Mouse (Mus musculus) brain, embryonic 14.5 days (tissue): ENCODE data around the gene Rmdn2.

Source experiments
- CTCF ChIP-seq: fragments of 200-500 bp; IDR thresholded peaks from 2 replicates; pipeline ENCODE4 v1.5.1; 2012; ENCODE audit warnings: inconsistent platforms, mild to moderate bottlenecking, moderate library complexity, borderline replicate concordance; ENCODE audit not compliant: insufficient read depth, insufficient read length; ENCODE audit errors: extremely low read depth
- POLR2A ChIP-seq: fragments of 200-500 bp; IDR thresholded peaks from 2 replicates; pipeline ENCODE4 v1.6.1; 2012; ENCODE audit warnings: mild to moderate bottlenecking, inconsistent platforms, borderline replicate concordance; ENCODE audit not compliant: poor library complexity, insufficient read depth, insufficient read length, severe bottlenecking; ENCODE audit errors: extremely low read depth

- TF ChIP-seq POLR2A (no peak), CTCF (no peak)
Measured at GRCm38 (mm10) chr17:79615897-79616296, 4.2 kb downstream of the Rmdn2 start.
